Mouse (Mus musculus) ES-E14 (cell line): ENCODE measurements at regions not wholly inside any gene's neighbourhood (a gene's known extent, or its start where the extent isn't known, plus 50 kb on each side); places are given as distances from the start of the nearest gene placed in this dataset.

Experiments
- DNase-seq: peaks from one replicate; pipeline ENCODE4 v3.0.0-alpha.2; 2013; ENCODE audit warnings: low read depth, low spot score
- H3K27ac ChIP-seq: 2 replicates; pipeline ENCODE4 v1.5.1; 2012; ENCODE audit warnings: low read depth, mild to moderate bottlenecking, low read length, moderate library complexity, mixed read lengths; ENCODE audit not compliant: poor library complexity, insufficient read depth, severe bottlenecking
- H3K36me3 ChIP-seq: 2 replicates; pipeline ENCODE4 v1.6.1; 2012; ENCODE audit warnings: mild to moderate bottlenecking, low read length, moderate library complexity, mixed read lengths; ENCODE audit not compliant: control insufficient read depth, poor library complexity, insufficient read depth, severe bottlenecking
- H3K4me1 ChIP-seq, 2 experiments: fragments of 150-350 bp in 1 of 2; sonication (generic) in 1 of 2; 2 replicates each; pipeline ENCODE4 v1.6.1; 2012; ENCODE audit warnings: low read length in 2 of 2, mild to moderate bottlenecking in 1 of 2, mixed read lengths in 1 of 2; ENCODE audit not compliant: control insufficient read depth in 2 of 2, insufficient read depth in 2 of 2, poor library complexity in 1 of 2
- H3K4me3 ChIP-seq, 2 experiments: fragments of 150-350 bp in 1 of 2; sonication (generic) in 1 of 2; 2 replicates each; pipeline ENCODE4 v1.5.1; 2012; ENCODE audit warnings: low read length in 2 of 2, low read depth in 1 of 2, mild to moderate bottlenecking in 1 of 2, mixed read lengths in 1 of 2; ENCODE audit not compliant: insufficient read depth in 1 of 2, poor library complexity in 1 of 2, severe bottlenecking in 1 of 2
- H3K9ac ChIP-seq: 2 replicates; pipeline ENCODE4 v1.6.1; 2012; ENCODE audit warnings: low read depth, mild to moderate bottlenecking, low read length, mixed read lengths; ENCODE audit not compliant: poor library complexity, insufficient read depth, severe bottlenecking
- H3K9me3 ChIP-seq: fragments of 150-350 bp; sonication (generic); 2 replicates; pipeline ENCODE4 v1.6.1; 2012; ENCODE audit warnings: low read depth, mild to moderate bottlenecking, low read length; ENCODE audit not compliant: control insufficient read depth, insufficient read depth
- CHD2 ChIP-seq: IDR thresholded peaks from 2 replicates; pipeline ENCODE4 v1.6.1; 2014; ENCODE audit warnings: mild to moderate bottlenecking, low read depth, low read length, inconsistent platforms
- HCFC1 ChIP-seq: IDR thresholded peaks from 2 replicates; pipeline ENCODE4 v1.6.1; 2012; ENCODE audit warnings: low read length, inconsistent platforms, borderline replicate concordance; ENCODE audit not compliant: insufficient read depth
- MAFK ChIP-seq: IDR thresholded peaks from 2 replicates; pipeline ENCODE4 v1.6.1; 2014; ENCODE audit warnings: mild to moderate bottlenecking, low read depth, low read length, inconsistent platforms; ENCODE audit not compliant: insufficient read depth
- ZC3H11A ChIP-seq: IDR thresholded peaks from 2 replicates; pipeline ENCODE4 v1.6.1; 2012; ENCODE audit warnings: low read depth, mild to moderate bottlenecking, inconsistent platforms, low read length, borderline replicate concordance
- ZNF384 ChIP-seq: IDR thresholded peaks from 2 replicates; pipeline ENCODE4 v1.6.1; 2012; ENCODE audit warnings: low read depth, low read length, inconsistent platforms
- in situ Hi-C, 2 experiments: fragments of 600-800 bp; cut with MboI; formaldehyde crosslinking; loops; one replicate each; pipeline ENCODE4 v1.15.1; 2025; ENCODE audit warnings: low sequenced_read_pairs in 2 of 2, inconsistent platforms in 1 of 2; ENCODE audit not compliant: unreplicated experiment in 2 of 2

- no peaks in the 10 kb centered on the region for H3K4me1 ChIP-seq
- H3K36me3 ChIP-seq: no peaks in the 10 kb centered on the region
- no peak overlapping the region for H3K4me3 ChIP-seq
- H3K27ac ChIP-seq: no peak overlapping the region
- in situ Hi-C loops: no loop called here
- DNase-seq: no peak
- no peak for TF ChIP-seq MAFK
- no peak for TF ChIP-seq ZC3H11A
- no peak for TF ChIP-seq ZNF384
- no peak for TF ChIP-seq HCFC1
- no peak for TF ChIP-seq CHD2
- no peak overlapping the region for H3K9ac ChIP-seq
- H3K9me3 ChIP-seq: no peaks in the 10 kb centered on the region
These were observed 219.0 kb downstream of the Dusp6 start for GRCm38 (mm10) chr10:99482009-99482408.

- TF ChIP-seq HCFC1: no peak
- no peak for TF ChIP-seq ZC3H11A
- TF ChIP-seq MAFK: no peak
- TF ChIP-seq CHD2: no peak
- TF ChIP-seq ZNF384: no peak
- H3K4me1 ChIP-seq: no peaks in the 10 kb centered on the region
- H3K9ac ChIP-seq: no peak overlapping the region
- in situ Hi-C loops: no loop called here
- no peaks in the 10 kb centered on the region for H3K9me3 ChIP-seq
- H3K4me3 ChIP-seq: no peak overlapping the region
- no peak for DNase-seq
- H3K36me3 ChIP-seq: no peaks in the 10 kb centered on the region
- no peak overlapping the region for H3K27ac ChIP-seq
These were observed 225.4 kb downstream of the Dusp6 start for GRCm38 (mm10) chr10:99488195-99489080.

GRCm38 (mm10) chr10:99511514-99512237 lies 247.8 kb downstream of the Csl start:
- Histone ChIP-seq H3K9ac (no peak overlapping the region), H3K4me1 (no peaks in the 10 kb centered on the region), H3K9me3 (no peaks in the 10 kb centered on the region), H3K4me3 (no peak overlapping the region), H3K36me3 (no peaks in the 10 kb centered on the region), H3K27ac (no peak overlapping the region)
- TF ChIP-seq CHD2 (no peak), ZNF384 (no peak), HCFC1 (no peak), MAFK (no peak)
- no peak for DNase-seq
- in situ Hi-C loops: no loop called here

GRCm38 (mm10) chr10:99517944-99518343 lies 241.5 kb downstream of the Csl start:
- Histone ChIP-seq H3K4me1 (no peaks in the 10 kb centered on the region), H3K4me3 (no peak overlapping the region), H3K27ac (no peak overlapping the region), H3K9me3 (no peaks in the 10 kb centered on the region), H3K9ac (no peak overlapping the region), H3K36me3 (no peaks in the 10 kb centered on the region)
- DNase-seq: no peak
- in situ Hi-C loops: no loop called here
- TF ChIP-seq HCFC1 (no peak), CHD2 (no peak)
